Mouse (Mus musculus) megakaryocyte, embryonic 14.5 days (primary cell): ENCODE results near the gene Foxred2.

Experiments used
- FLI1 ChIP-seq: IDR thresholded peaks from 2 replicates; pipeline ENCODE4 v1.6.1; 2012; ENCODE audit warnings: low read length, inconsistent platforms, mixed read lengths
- GATA1 ChIP-seq: IDR thresholded peaks from 3 replicates; pipeline ENCODE4 v1.6.1; 2012; ENCODE audit warnings: mixed read lengths, low read length, inconsistent platforms, borderline replicate concordance

GRCm38 (mm10) chr15:77915287-77915686 lies 41.2 kb downstream of the Foxred2 start:
- TF ChIP-seq GATA1 (no peak), FLI1 (no peak)
